Mouse (Mus musculus) lung, postnatal 0 days (tissue): ENCODE results near the gene Ppp1r13l. TPM values are rescaled to one million over a fixed set of nuclear protein-coding genes. Genes with fewer than 3 reads are reported as not detected.

ENCODE experiments used
- ATAC-seq: fragments of 200-750 bp; cut with Nextera tagmentation; 2 replicates; pipeline ENCODE4 v1.8.0; 2017; ENCODE audit warnings: moderate library complexity
- DNase-seq: peaks from one replicate; pipeline ENCODE4 v3.0.0-alpha.2; 2016; ENCODE audit warnings: low spot score
- H3K27ac ChIP-seq: fragments of 300-500 bp; sonication (generic); 2 replicates; pipeline ENCODE4 v1.5.1; 2014; ENCODE audit warnings: antibody characterized with exemption, mild to moderate bottlenecking, low read length, mixed read lengths
- H3K27me3 ChIP-seq: fragments of 300-500 bp; sonication (generic); replicated peaks from 2 replicates; pipeline ENCODE4 v1.6.1; 2014; ENCODE audit warnings: low read length, mixed read lengths; ENCODE audit not compliant: insufficient read depth
- H3K36me3 ChIP-seq: fragments of 300-500 bp; sonication (generic); 2 replicates; pipeline ENCODE4 v1.6.1; 2014; ENCODE audit warnings: low read length, mixed read lengths; ENCODE audit not compliant: insufficient read depth
- H3K4me1 ChIP-seq: fragments of 300-500 bp; sonication (generic); 2 replicates; pipeline ENCODE4 v1.6.1; 2014; ENCODE audit warnings: antibody characterized with exemption, low read depth, low read length, mixed read lengths; ENCODE audit not compliant: insufficient read depth
- H3K4me2 ChIP-seq: fragments of 300-500 bp; sonication (generic); replicated peaks from 2 replicates; pipeline ENCODE4 v1.6.1; 2014; ENCODE audit warnings: low read depth, mild to moderate bottlenecking, low read length, moderate library complexity, mixed read lengths
- H3K4me3 ChIP-seq: fragments of 300-500 bp; sonication (generic); 2 replicates; pipeline ENCODE4 v1.5.1; 2014; ENCODE audit warnings: low read depth, low read length
- H3K9ac ChIP-seq: fragments of 300-500 bp; sonication (generic); replicated peaks from 2 replicates; pipeline ENCODE4 v1.6.1; 2014; ENCODE audit warnings: low read depth, mild to moderate bottlenecking
- H3K9me3 ChIP-seq: fragments of 300-500 bp; sonication (generic); 2 replicates; pipeline ENCODE4 v1.6.1; 2016; ENCODE audit warnings: low read length, mixed read lengths
- CTCF ChIP-seq: IDR thresholded peaks from 2 replicates; pipeline ENCODE4 v1.5.1; 2016; ENCODE audit warnings: antibody characterized with exemption, mild to moderate bottlenecking
- EP300 ChIP-seq: IDR thresholded peaks from 2 replicates; pipeline ENCODE4 v1.6.1; 2016; ENCODE audit warnings: antibody characterized with exemption, mild to moderate bottlenecking, control low read depth
- WGBS: fragments of 180-500 bp; shearing (Covaris S2); extraction: QIAGEN DNeasy Blood & Tissue Kit; methylation state at CpG from one replicate; pipeline ENCODE4 v1.1.7; 2014; 5-methylcytosine and 5-hydroxymethylcytosine counted together
- polyA plus RNA-seq: library from polyadenylated mRNA; unstranded; fragments of >200 nt; fragmentation: Nextera tagmentation; extraction: Ambion mirVana; gene quantifications from 2 replicates; pipeline ENCODE4 v1.2.1, GENCODE M21; 2015

Ppp1r13l gene
- polyA plus RNA-seq, result 4.1 and 4.2 TPM in 2 replicates

- Histone ChIP-seq H3K36me3 (no peaks in the 10 kb centered on the region), H3K27me3 (no peaks in the 10 kb centered on the region), H3K27ac (peak within 1 kb of the TSS; percentile 58), H3K4me2 (peak within 1 kb of the TSS; percentile 91), H3K9ac (peak within 1 kb of the TSS; percentile 62), H3K9me3 (no peaks in the 10 kb centered on the region), H3K4me1 (no peaks in the 10 kb centered on the region; the same call in 1 of the 2 replicates), H3K4me3 (peak within 1 kb of the TSS; percentile 58)
- ATAC-seq (peak; percentile 61), DNase-seq (peak; percentile 94)
- WGBS, result under 1% methylated on average over 30 of the region's 31 CpGs
- TF ChIP-seq CTCF (no peak), EP300 (peak; percentile 71)
Observed at GRCm38 (mm10) chr7:19359299-19359891, at the start of gene Ppp1r13l, which contains the start of gene Cd3eap. TSS of gene Ppp1r13l (plus strand) at chr7:19359749. TSS of gene Cd3eap (minus strand) at chr7:19359483.

GRCm38 (mm10) chr7:19309884-19310641, 49.5 kb upstream of the Ppp1r13l start, which contains the start of gene Fosb:
TSS of gene Fosb (minus strand) at chr7:19310051.
- H3K4me3 ChIP-seq, result peak within 1 kb of the TSS; percentile 60
- H3K9me3 ChIP-seq, result no peaks in the 10 kb centered on the region
- peak; percentile 58 for TF ChIP-seq CTCF
- no peak for TF ChIP-seq EP300
- peaks cover 3% of the 10 kb centered on the region for H3K4me1 ChIP-seq
- 2% methylated on average over 49 of the region's 49 CpGs for WGBS
- ATAC-seq, result peak; percentile 86
- peak within 1 kb of the TSS; percentile 99 for H3K4me2 ChIP-seq
- H3K27ac ChIP-seq, result no peak within 1 kb of the TSS; the same call in 1 of the 2 replicates
- H3K36me3 ChIP-seq, result no peaks in the 10 kb centered on the region
- peak within 1 kb of the TSS; percentile 39; the same call in 1 of the 2 replicates for H3K9ac ChIP-seq
- H3K27me3 ChIP-seq, result peaks cover 26% of the 10 kb centered on the region
- peak; percentile 99 for DNase-seq

- Histone ChIP-seq H3K27ac (no peak overlapping the region), H3K27me3 (peaks cover 8% of the 10 kb centered on the region; the same call in 1 of the 2 replicates), H3K4me1 (peaks cover 3% of the 10 kb centered on the region; the same call in 1 of the 2 replicates), H3K36me3 (no peaks in the 10 kb centered on the region), H3K9ac (no peak overlapping the region), H3K9me3 (no peaks in the 10 kb centered on the region), H3K4me2 (no peak overlapping the region), H3K4me3 (no peak overlapping the region)
- no peak for TF ChIP-seq CTCF
- no peak for TF ChIP-seq EP300
- no peak for DNase-seq
- 39% methylated on average over 4 of the region's 4 CpGs for WGBS
- no peak for ATAC-seq
Observed at GRCm38 (mm10) chr7:19311991-19312390, 47.6 kb upstream of the Ppp1r13l start.

- H3K4me3 ChIP-seq, result no peak overlapping the region
- H3K9me3 ChIP-seq, result no peaks in the 10 kb centered on the region
- TF ChIP-seq CTCF (no peak), EP300 (no peak)
- no peak overlapping the region for H3K27ac ChIP-seq
- H3K27me3 ChIP-seq, result peaks cover 8% of the 10 kb centered on the region; the same call in 1 of the 2 replicates
- H3K4me2 ChIP-seq, result no peak overlapping the region
- 37% methylated on average over 5 of the region's 5 CpGs for WGBS
- ATAC-seq (no peak), DNase-seq (no peak)
- no peaks in the 10 kb centered on the region for H3K36me3 ChIP-seq
- H3K4me1 ChIP-seq, result peaks cover 3% of the 10 kb centered on the region; the same call in 1 of the 2 replicates
- no peak overlapping the region for H3K9ac ChIP-seq
Observed at GRCm38 (mm10) chr7:19314033-19314432, 45.5 kb upstream of the Ppp1r13l start.

GRCm38 (mm10) chr7:19316451-19317161, 42.9 kb upstream of the Ppp1r13l start:
- peaks cover 3% of the 10 kb centered on the region; the same call in 1 of the 2 replicates for H3K4me1 ChIP-seq
- H3K36me3 ChIP-seq, result no peaks in the 10 kb centered on the region
- H3K27ac ChIP-seq, result no peak overlapping the region
- no peaks in the 10 kb centered on the region for H3K9me3 ChIP-seq
- TF ChIP-seq EP300, result no peak
- peaks cover 8% of the 10 kb centered on the region; the same call in 1 of the 2 replicates for H3K27me3 ChIP-seq
- no peak overlapping the region for H3K9ac ChIP-seq
- peak; percentile 49 for DNase-seq
- 44% methylated on average over 14 of the region's 14 CpGs for WGBS
- no peak overlapping the region for H3K4me3 ChIP-seq
- H3K4me2 ChIP-seq, result no peak overlapping the region
- ATAC-seq, result no peak

GRCm38 (mm10) chr7:19318201-19318600, 41.3 kb upstream of the Ppp1r13l start:
- no peak for TF ChIP-seq CTCF
- TF ChIP-seq EP300, result no peak
- WGBS, result 59% methylated on average over 2 of the region's 2 CpGs
- peaks cover 3% of the 10 kb centered on the region; the same call in 1 of the 2 replicates for H3K4me1 ChIP-seq
- H3K27ac ChIP-seq, result no peak overlapping the region
- DNase-seq (no peak), ATAC-seq (no peak)
- no peak overlapping the region for H3K9ac ChIP-seq
- H3K4me2 ChIP-seq, result no peak overlapping the region
- H3K27me3 ChIP-seq, result peaks cover 8% of the 10 kb centered on the region; the same call in 1 of the 2 replicates
- no peaks in the 10 kb centered on the region for H3K9me3 ChIP-seq
- no peaks in the 10 kb centered on the region for H3K36me3 ChIP-seq
- H3K4me3 ChIP-seq, result no peak overlapping the region
